Mouse (Mus musculus) spleen, adult 2 months (tissue): ENCODE results near the gene Pgm2l1.

Experiments
- CTCF ChIP-seq: fragments of 200-500 bp; IDR thresholded peaks from 2 replicates; pipeline ENCODE4 v1.5.1; 2011; ENCODE audit warnings: mild to moderate bottlenecking, inconsistent platforms; ENCODE audit not compliant: insufficient read depth, insufficient read length, insufficient replicate concordance; ENCODE audit errors: extremely low read depth
- POLR2A ChIP-seq: fragments of 200-500 bp; IDR thresholded peaks from 2 replicates; pipeline ENCODE4 v1.6.1; 2011; ENCODE audit warnings: low read depth, low read length, inconsistent platforms

DNA sequence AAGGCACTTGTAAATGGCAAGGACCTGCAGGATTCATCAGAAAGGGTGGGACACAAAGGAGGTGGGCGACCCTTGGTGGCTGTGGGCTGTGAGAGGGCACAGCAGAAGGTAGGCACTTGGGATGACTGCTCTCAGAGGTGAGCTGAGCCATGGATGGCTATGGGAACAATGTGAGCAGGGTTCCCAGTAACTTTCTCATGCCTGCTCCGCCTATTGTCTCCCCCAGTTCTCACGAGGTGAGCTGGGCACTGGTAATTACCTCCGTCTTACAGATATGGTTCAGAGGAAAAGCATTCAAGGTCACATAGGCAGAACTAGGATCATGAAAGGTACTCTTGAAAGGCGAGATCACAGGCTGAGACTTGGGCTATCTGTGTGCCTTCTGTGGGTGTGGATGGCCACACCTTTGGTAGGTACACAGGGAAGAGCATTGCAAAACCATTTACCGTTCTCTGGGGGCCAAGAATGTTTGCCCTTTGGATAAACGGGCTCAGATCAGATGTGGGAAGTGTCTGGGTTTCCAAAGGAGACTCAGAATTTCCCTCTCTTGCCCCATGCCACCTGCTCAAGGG, 47.3 kb upstream of the Pgm2l1 start:
- TF ChIP-seq CTCF (no peak), POLR2A (no peak)
